Mouse (Mus musculus): ENCODE measurements at regions not wholly inside any gene's neighbourhood (a gene's known extent, or its start where the extent isn't known, plus 50 kb on each side); places are given as distances from the start of the nearest gene placed in this dataset.

DNA sequence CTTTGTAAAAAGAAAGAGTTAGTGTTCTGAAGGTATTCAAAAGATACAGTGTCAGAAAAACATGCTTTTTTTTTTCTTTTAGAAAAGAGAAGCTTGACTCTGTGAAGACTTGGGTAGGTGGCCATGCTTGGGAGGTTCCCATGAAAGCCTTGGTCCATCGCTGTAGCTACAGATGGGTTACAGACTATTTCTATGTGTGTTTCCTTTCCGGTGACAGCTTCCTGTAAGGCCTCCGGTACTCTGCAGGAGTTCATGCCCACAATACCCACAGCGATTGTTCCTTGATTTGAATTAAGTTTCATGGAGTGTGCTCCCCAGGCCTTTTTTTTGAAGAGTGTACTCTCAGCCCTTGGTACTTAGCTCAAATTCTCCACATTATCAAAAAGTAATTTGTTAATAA is 604.1 kb upstream of the Mef2c start:
- TF ChIP-seq CTCF (IDR thresholded peaks at IDR 0.05; ENCODE audit: borderline replicate concordance, control insufficient read depth, extremely low read depth, insufficient read depth, low read length, poor library complexity) = no peak
- no peak for TF ChIP-seq POLR2A (IDR thresholded peaks at IDR 0.05; ENCODE audit: control insufficient read depth, extremely low read depth, insufficient read depth, low read length, poor library complexity)

Measured in thymus, adult 2 months (tissue).